Mouse (Mus musculus): ENCODE measurements around the gene Snx32.

DNA sequence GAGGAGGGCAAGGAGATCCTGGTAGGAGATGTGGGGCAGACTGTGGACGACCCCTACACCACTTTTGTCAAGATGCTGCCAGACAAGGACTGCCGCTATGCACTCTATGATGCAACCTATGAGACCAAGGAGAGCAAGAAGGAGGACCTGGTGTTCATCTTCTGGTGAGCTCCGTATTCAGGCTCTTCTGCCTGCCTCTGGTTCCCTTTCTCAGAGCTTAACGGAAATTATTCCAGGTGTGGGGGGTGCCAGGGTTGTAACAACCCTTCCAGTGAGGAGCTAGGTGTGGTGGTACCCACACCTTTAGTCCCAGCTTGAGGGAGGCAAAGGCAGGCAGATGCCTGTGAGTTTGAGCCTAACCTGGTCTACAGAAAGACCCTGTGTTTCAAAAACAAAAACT is 17.7 kb downstream of the Snx32 start:
- TF ChIP-seq POLR2A (IDR thresholded peaks at IDR 0.05; ENCODE audit: insufficient read depth, low read depth, low read length) (no peak), CTCF (IDR thresholded peaks at IDR 0.05; ENCODE audit: insufficient read depth, low read depth, low read length) (no peak)
